Mouse (Mus musculus): ENCODE measurements around the gene Cenpe. TPM values are rescaled to one million over a fixed set of nuclear protein-coding genes. Genes with fewer than 3 reads are reported as not detected.

Cenpe gene
- total and polyA plus RNA-seq, 2 experiments from 2014 or later, result 1.5 to 1.7 TPM

DNA sequence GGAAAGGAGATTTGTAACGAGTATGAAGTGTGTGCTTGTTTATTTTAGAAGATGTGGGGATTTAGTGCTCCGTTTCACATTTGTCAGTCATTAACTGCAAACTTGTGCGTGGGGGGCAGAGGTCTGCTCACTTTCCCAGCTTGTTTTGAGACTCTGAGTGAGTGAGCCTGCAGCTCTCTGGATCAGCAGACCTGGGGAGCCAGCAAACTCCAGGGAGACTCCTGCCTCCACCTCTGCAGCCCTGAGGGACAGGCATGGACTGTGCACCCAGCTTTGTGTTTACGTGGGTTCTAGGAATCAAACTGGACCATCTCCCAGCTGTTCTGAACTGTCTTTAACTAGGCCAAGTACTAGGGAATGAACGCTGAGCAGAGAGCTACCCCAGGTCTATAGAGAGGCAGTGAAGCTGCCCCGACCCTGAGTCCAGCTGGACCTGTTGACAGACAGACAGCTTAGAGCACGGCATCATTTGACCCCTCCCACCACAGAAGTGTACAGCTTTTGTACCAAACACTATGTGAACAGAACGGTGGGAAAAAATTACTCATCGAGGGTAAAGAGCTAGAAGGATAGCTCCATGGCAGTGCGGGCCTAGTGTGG is 57.2 kb downstream of the Cenpe start:
- DNase-seq (ENCODE audit: low spot score) (no peak), ATAC-seq (ENCODE audit: low FRiP score) (no peak)
- Histone ChIP-seq H3K4me1 (ENCODE audit: insufficient read depth, low read length) (no peaks in the 10 kb centered on the region), H3K9me3 (ENCODE audit: low read length) (no peaks in the 10 kb centered on the region), H3K27ac (ENCODE audit: low read depth, low read length) (no peak overlapping the region), H3K4me2 (ENCODE audit: low read depth, low read length, poor library complexity, severe bottlenecking) (no peak overlapping the region), H3K27me3 (ENCODE audit: insufficient read depth, low read length) (no peaks in the 10 kb centered on the region), H3K4me3 (ENCODE audit: low read depth, low read length) (no peak overlapping the region), H3K9ac (replicated peaks; ENCODE audit: low read length, poor library complexity, severe bottlenecking) (no peak overlapping the region), H3K36me3 (ENCODE audit: insufficient read depth, low read length) (no peaks in the 10 kb centered on the region)
- whole genome bisulfite sequencing, result 90% methylated on average over 10 of the region's 10 CpGs
- no peak for TF ChIP-seq CTCF (IDR thresholded peaks at IDR 0.05)

DNA sequence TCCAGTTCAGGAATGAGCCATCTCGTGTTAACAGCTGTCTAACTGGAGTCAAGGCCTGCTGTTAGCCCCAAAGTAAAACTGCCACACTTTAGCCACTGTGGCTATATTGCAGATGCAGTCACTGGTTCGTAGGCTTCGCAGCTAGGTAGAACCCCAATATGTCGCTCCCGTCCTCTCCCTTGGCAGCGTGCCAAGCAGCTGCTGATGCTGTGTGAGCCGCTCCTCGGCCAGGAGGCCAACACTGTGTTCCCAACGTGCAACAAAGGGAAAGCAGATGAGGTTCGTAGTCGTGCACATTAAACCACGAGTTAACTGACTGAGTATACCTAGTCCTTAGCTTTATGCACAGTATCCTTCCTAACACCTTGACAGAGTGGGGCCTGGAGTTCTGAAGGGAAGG is 60.3 kb downstream of the Cenpe start:
- WGBS, result 76% methylated on average over 12 of the region's 12 CpGs
- Histone ChIP-seq H3K9me3 (ENCODE audit: low read length) (no peaks in the 10 kb centered on the region), H3K27me3 (ENCODE audit: insufficient read depth, low read length) (no peaks in the 10 kb centered on the region), H3K4me2 (ENCODE audit: low read depth, low read length, poor library complexity, severe bottlenecking) (no peak overlapping the region), H3K27ac (ENCODE audit: low read depth, low read length) (no peak overlapping the region), H3K36me3 (ENCODE audit: insufficient read depth, low read length) (no peaks in the 10 kb centered on the region), H3K4me3 (ENCODE audit: low read depth, low read length) (no peak overlapping the region), H3K9ac (replicated peaks; ENCODE audit: low read length, poor library complexity, severe bottlenecking) (no peak overlapping the region), H3K4me1 (ENCODE audit: insufficient read depth, low read length) (no peaks in the 10 kb centered on the region)
- ATAC-seq (ENCODE audit: low FRiP score) (no peak), DNase-seq (ENCODE audit: low spot score) (no peak)
- TF ChIP-seq CTCF (IDR thresholded peaks at IDR 0.05), result no peak

DNA sequence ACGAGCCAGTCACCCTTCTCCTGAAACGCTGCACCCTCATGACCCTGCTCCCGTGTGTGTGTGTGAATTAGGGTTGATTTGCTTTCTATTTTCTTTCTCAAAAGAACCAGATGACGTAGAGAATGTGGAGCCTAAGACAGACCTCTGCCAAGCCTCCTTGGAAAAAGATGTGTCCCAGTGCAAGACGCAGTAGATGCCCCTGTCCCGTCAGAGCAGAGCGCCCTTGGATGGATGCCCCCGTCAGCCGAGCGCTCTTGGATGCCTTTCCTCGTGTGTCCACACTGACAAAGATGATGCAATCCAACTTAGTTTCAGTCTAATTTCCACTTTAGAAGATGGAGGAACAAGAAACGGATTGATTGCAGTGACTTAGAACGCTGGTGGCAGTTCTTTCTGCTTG is 60.7 kb downstream of the Cenpe start:
- H3K27ac ChIP-seq (ENCODE audit: low read depth, low read length), result no peak overlapping the region
- H3K27me3 ChIP-seq (ENCODE audit: insufficient read depth, low read length), result no peaks in the 10 kb centered on the region
- 91% methylated on average over 13 of the region's 13 CpGs for WGBS
- H3K9ac ChIP-seq (replicated peaks; ENCODE audit: low read length, poor library complexity, severe bottlenecking), result no peak overlapping the region
- TF ChIP-seq CTCF (IDR thresholded peaks at IDR 0.05), result no peak
- no peaks in the 10 kb centered on the region for H3K36me3 ChIP-seq (ENCODE audit: insufficient read depth, low read length)
- no peaks in the 10 kb centered on the region for H3K4me1 ChIP-seq (ENCODE audit: insufficient read depth, low read length)
- H3K4me2 ChIP-seq (ENCODE audit: low read depth, low read length, poor library complexity, severe bottlenecking), result no peak overlapping the region
- H3K4me3 ChIP-seq (ENCODE audit: low read depth, low read length), result no peak overlapping the region
- DNase-seq (ENCODE audit: low spot score) (no peak), ATAC-seq (ENCODE audit: low FRiP score) (no peak)
- H3K9me3 ChIP-seq (ENCODE audit: low read length), result no peaks in the 10 kb centered on the region

DNA sequence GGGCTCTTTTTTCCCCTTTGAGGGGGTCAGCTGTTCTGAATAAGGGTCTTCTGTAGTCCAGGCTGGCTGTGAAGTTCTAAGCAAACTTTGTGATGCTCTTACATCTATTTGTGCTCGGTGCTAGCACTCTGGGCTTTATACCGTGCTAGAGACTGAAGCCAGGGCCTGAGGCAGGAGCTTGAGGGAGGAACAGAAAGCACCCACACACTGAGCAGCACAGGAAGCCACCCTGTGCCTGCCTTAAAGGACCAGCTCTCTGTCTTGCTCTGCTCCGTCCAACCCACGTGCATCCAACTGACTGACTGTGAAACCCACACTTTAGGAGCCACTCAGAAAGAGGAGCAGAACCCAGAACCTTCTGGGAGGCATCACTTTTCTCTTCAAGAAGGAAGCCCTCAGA is 67.8 kb downstream of the Cenpe start:
- WGBS, result 73% methylated on average over 4 of the region's 4 CpGs
- Histone ChIP-seq H3K27ac (ENCODE audit: low read depth, low read length) (no peak overlapping the region), H3K4me1 (ENCODE audit: insufficient read depth, low read length) (no peaks in the 10 kb centered on the region), H3K36me3 (ENCODE audit: insufficient read depth, low read length) (no peaks in the 10 kb centered on the region), H3K27me3 (ENCODE audit: insufficient read depth, low read length) (no peaks in the 10 kb centered on the region), H3K4me2 (ENCODE audit: low read depth, low read length, poor library complexity, severe bottlenecking) (no peak overlapping the region), H3K4me3 (ENCODE audit: low read depth, low read length) (no peak overlapping the region), H3K9me3 (ENCODE audit: low read length) (no peaks in the 10 kb centered on the region), H3K9ac (replicated peaks; ENCODE audit: low read length, poor library complexity, severe bottlenecking) (0 out of 2 replicates have a peak overlapping the region, but pooled peaks have one; percentile 44)
- DNase-seq (ENCODE audit: low spot score) (no peak), ATAC-seq (ENCODE audit: low FRiP score) (0 out of 2 replicates have a peak, but pooled peaks have one; percentile 18)
- TF ChIP-seq CTCF (IDR thresholded peaks at IDR 0.05), result no peak

- Histone ChIP-seq H3K4me2 (ENCODE audit: low read depth, low read length, poor library complexity, severe bottlenecking) (no peak within 1 kb of the TSS), H3K9ac (replicated peaks; ENCODE audit: low read length, poor library complexity, severe bottlenecking) (peak within 1 kb of the TSS; percentile 44; the same call in 1 of the 2 replicates), H3K27me3 (ENCODE audit: insufficient read depth, low read length) (no peaks in the 10 kb centered on the region), H3K36me3 (ENCODE audit: insufficient read depth, low read length) (no peaks in the 10 kb centered on the region), H3K4me1 (ENCODE audit: insufficient read depth, low read length) (no peaks in the 10 kb centered on the region), H3K9me3 (ENCODE audit: low read length) (no peaks in the 10 kb centered on the region), H3K4me3 (ENCODE audit: low read depth, low read length) (no peak within 1 kb of the TSS), H3K27ac (ENCODE audit: low read depth, low read length) (no peak within 1 kb of the TSS)
- 20% methylated on average over 14 of the region's 14 CpGs for WGBS
- peak; percentile 92 for TF ChIP-seq CTCF (IDR thresholded peaks at IDR 0.05)
- peak; percentile 93 for DNase-seq (ENCODE audit: low spot score)
- peak; percentile 77 for ATAC-seq (ENCODE audit: low FRiP score)
These were observed 68.5 kb downstream of the Cenpe start, which contains the start of gene Bdh2 for GRCm38 (mm10) chr3:135280669-135281415. Gene Bdh2 (plus strand): TSS chr3:135281221.

DNA sequence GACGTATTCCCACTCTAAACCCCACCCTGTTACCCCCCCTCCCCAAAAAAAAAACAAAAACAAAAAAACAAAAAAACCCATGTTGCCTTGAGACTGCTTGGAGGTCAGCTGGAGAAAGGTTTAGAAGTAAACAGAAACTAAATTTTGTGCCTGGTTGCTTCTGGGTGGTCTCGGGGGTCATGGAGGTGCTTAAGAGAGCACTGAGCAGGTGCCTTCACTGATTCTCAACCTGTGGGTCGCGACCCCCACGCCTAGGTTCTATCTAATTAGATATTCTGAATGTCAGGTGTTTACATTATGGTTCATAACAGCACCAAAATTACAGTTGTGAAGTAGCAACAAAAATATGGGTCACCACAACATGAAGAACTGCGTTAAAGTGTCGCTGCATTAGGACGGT is 69.4 kb downstream of the Cenpe start:
- no peaks in the 10 kb centered on the region for H3K4me1 ChIP-seq (ENCODE audit: insufficient read depth, low read length)
- no peak for ATAC-seq (ENCODE audit: low FRiP score)
- H3K36me3 ChIP-seq (ENCODE audit: insufficient read depth, low read length), result no peaks in the 10 kb centered on the region
- no peak overlapping the region for H3K9ac ChIP-seq (replicated peaks; ENCODE audit: low read length, poor library complexity, severe bottlenecking)
- WGBS, result 85% methylated on average over 8 of the region's 8 CpGs
- no peak overlapping the region for H3K4me2 ChIP-seq (ENCODE audit: low read depth, low read length, poor library complexity, severe bottlenecking)
- H3K4me3 ChIP-seq (ENCODE audit: low read depth, low read length), result no peak overlapping the region
- H3K27ac ChIP-seq (ENCODE audit: low read depth, low read length), result no peak overlapping the region
- no peaks in the 10 kb centered on the region for H3K9me3 ChIP-seq (ENCODE audit: low read length)
- DNase-seq (ENCODE audit: low spot score), result no peak
- H3K27me3 ChIP-seq (ENCODE audit: insufficient read depth, low read length), result no peaks in the 10 kb centered on the region
- TF ChIP-seq CTCF (IDR thresholded peaks at IDR 0.05), result no peak

All from midbrain, postnatal 0 days (tissue).